Mouse (Mus musculus) adrenal gland, adult 2 months (tissue): ENCODE results near the gene Slc6a21. TPM values are rescaled to one million over a fixed set of nuclear protein-coding genes. Genes with fewer than 3 reads are reported as not detected.

Source experiments
- DNase-seq: peaks from one replicate; pipeline ENCODE4 v3.0.0; 2021
- polyA plus RNA-seq: library from polyadenylated mRNA; depleted of rRNA; stranded (reverse); fragments of >200 nt; gene quantifications from 2 replicates; pipeline ENCODE4 v1.2.3, GENCODE M21; 2012; rRNA removed
- total RNA-seq, 2 experiments: library from RNA; stranded (reverse); gene quantifications; 2 replicates each; pipeline ENCODE4 v1.2.3; 2021

Gene Slc6a21
- total and polyA plus RNA-seq, 3 experiments = not detected

GRCm38 (mm10) chr7:45315182-45315701 lies 37.9 kb downstream of the Slc6a21 start:
- no peak for DNase-seq

GRCm38 (mm10) chr7:45316536-45316935 lies 39.2 kb downstream of the Slc6a21 start:
- DNase-seq = no peak

GRCm38 (mm10) chr7:45322245-45322644 lies 44.9 kb downstream of the Slc6a21 start:
- DNase-seq = no peak

GRCm38 (mm10) chr7:45323069-45323468 lies 45.8 kb downstream of the Slc6a21 start:
- no peak for DNase-seq

GRCm38 (mm10) chr7:45325800-45326199 lies 48.5 kb downstream of the Slc6a21 start:
- no peak for DNase-seq

- no peak for DNase-seq
These were observed 51.6 kb downstream of the Slc6a21 start for GRCm38 (mm10) chr7:45328841-45329475.

GRCm38 (mm10) chr7:45331502-45331901 lies 54.2 kb downstream of the Slc6a21 start:
- no peak for DNase-seq

- DNase-seq = peak; percentile 58
These were observed 55.5 kb downstream of the Slc6a21 start for GRCm38 (mm10) chr7:45332685-45333425.

GRCm38 (mm10) chr7:45333431-45333982 lies 56.2 kb downstream of the Slc6a21 start, which contains the start of gene Trpm4:
Gene Trpm4, minus strand, starts transcription at chr7:45333780.
- DNase-seq = peak; percentile 89

GRCm38 (mm10) chr7:45334605-45335004 lies 57.3 kb downstream of the Slc6a21 start:
- no peak for DNase-seq

GRCm38 (mm10) chr7:45335056-45335455 lies 57.7 kb downstream of the Slc6a21 start, which contains the start of gene Hrc:
Gene Hrc, plus strand, starts transcription at chr7:45335290.
- DNase-seq = no peak

GRCm38 (mm10) chr7:45336319-45336718 lies 59.0 kb downstream of the Slc6a21 start:
- no peak for DNase-seq

GRCm38 (mm10) chr7:45337469-45337868 lies 60.2 kb downstream of the Slc6a21 start:
- no peak for DNase-seq

- no peak for DNase-seq
These were observed 61.0 kb downstream of the Slc6a21 start for GRCm38 (mm10) chr7:45338161-45338911.

Other genes starting within 250 kb of the Slc6a21 start
Only the 30 nearest of the 37 such genes appear.
- 10 to 100 TPM; 26.5 to 50.3 TPM for gene Rcn3, start 185.3 kb upstream of the Slc6a21 start, total RNA-seq
- 93.3 and 104 TPM in 2 replicates for gene Rcn3, start 185.3 kb upstream of the Slc6a21 start, polyA plus RNA-seq
- gene Fcgrt, start 173.7 kb upstream of the Slc6a21 start, total RNA-seq = 100 to 1,000 TPM in 1 of 2 experiments, 10 to 100 TPM in 1; 84.8 to 154 TPM
- 186 and 187 TPM in 2 replicates for gene Fcgrt, start 173.7 kb upstream of the Slc6a21 start, polyA plus RNA-seq
- gene Rps11, start 153.1 kb upstream of the Slc6a21 start, total RNA-seq = 1,000 to 10,000 TPM; 1,290 to 1,478 TPM
- gene Rps11, start 153.1 kb upstream of the Slc6a21 start, polyA plus RNA-seq = 60.0 and 80.0 TPM in 2 replicates
- gene Rpl13a, start 148.8 kb upstream of the Slc6a21 start, total RNA-seq = 1,000 to 10,000 TPM; 1,285 to 1,750 TPM
- gene Rpl13a, start 148.8 kb upstream of the Slc6a21 start, polyA plus RNA-seq = 476 and 515 TPM in 2 replicates
- not detected for gene Gm45713, start 141.3 kb upstream of the Slc6a21 start, total RNA-seq
- gene Gm45713, start 141.3 kb upstream of the Slc6a21 start, polyA plus RNA-seq = 6.3 and 7.4 TPM in 2 replicates
- gene Flt3l, start 141.1 kb upstream of the Slc6a21 start, total RNA-seq = 10 to 100 TPM; 20.5 to 25.3 TPM
- 122 TPM in 2 replicates for gene Flt3l, start 141.1 kb upstream of the Slc6a21 start, polyA plus RNA-seq
- 10 to 100 TPM; 52.2 to 69.2 TPM for gene Pih1d1, start 123.2 kb upstream of the Slc6a21 start, total RNA-seq
- 46.1 and 50.8 TPM in 2 replicates for gene Pih1d1, start 123.2 kb upstream of the Slc6a21 start, polyA plus RNA-seq
- 10 to 100 TPM; 81.3 to 92.6 TPM for gene Aldh16a1, start 122.9 kb upstream of the Slc6a21 start, total RNA-seq
- gene Aldh16a1, start 122.9 kb upstream of the Slc6a21 start, polyA plus RNA-seq = 84.4 and 86.6 TPM in 2 replicates
- gene Slc17a7, start 113.6 kb upstream of the Slc6a21 start, total RNA-seq = under 1 TPM; 0.14 to 0.35 TPM
- 0.10 and 0.11 TPM in 2 replicates for gene Slc17a7, start 113.6 kb upstream of the Slc6a21 start, polyA plus RNA-seq
- gene Gfy, start 97.9 kb upstream of the Slc6a21 start, total RNA-seq = not detected
- gene Gfy, start 97.9 kb upstream of the Slc6a21 start, polyA plus RNA-seq = not detected in 2 replicates
- gene Pth2, start 96.5 kb upstream of the Slc6a21 start, total RNA-seq = not detected
- not detected in 2 replicates for gene Pth2, start 96.5 kb upstream of the Slc6a21 start, polyA plus RNA-seq
- gene Ccdc155, start 72.6 kb upstream of the Slc6a21 start, total RNA-seq = under 1 TPM in 1 of 2 experiments, not detected in 1; 0.14 TPM
- gene Ccdc155, start 72.6 kb upstream of the Slc6a21 start, polyA plus RNA-seq = 0.30 TPM in 2 replicates
- not detected for gene Dkkl1, start 65.4 kb upstream of the Slc6a21 start, total RNA-seq
- gene Dkkl1, start 65.4 kb upstream of the Slc6a21 start, polyA plus RNA-seq = not detected in 2 replicates
- 1 to 10 TPM; 8.3 to 9.2 TPM for gene Tead2, start 61.8 kb upstream of the Slc6a21 start, total RNA-seq
- gene Tead2, start 61.8 kb upstream of the Slc6a21 start, polyA plus RNA-seq = 12.4 and 12.6 TPM in 2 replicates
- gene Cd37, start 38.4 kb upstream of the Slc6a21 start, total RNA-seq = 1 to 10 TPM; 2.9 to 5.2 TPM
- 10.9 and 14.3 TPM in 2 replicates for gene Cd37, start 38.4 kb upstream of the Slc6a21 start, polyA plus RNA-seq
- not detected for gene Slc6a16, start 36.4 kb upstream of the Slc6a21 start, total RNA-seq
- 0.04 TPM in 1 of 2 replicates, not detected in the other for gene Slc6a16, start 36.4 kb upstream of the Slc6a21 start, polyA plus RNA-seq
- gene Trpm4, start 56.3 kb downstream of the Slc6a21 start, total RNA-seq = 1 to 10 TPM; 5.2 to 9.4 TPM
- 8.8 and 11.2 TPM in 2 replicates for gene Trpm4, start 56.3 kb downstream of the Slc6a21 start, polyA plus RNA-seq
- under 1 TPM in 1 of 2 experiments, not detected in 1; 0.23 TPM for gene Hrc, start 57.8 kb downstream of the Slc6a21 start, total RNA-seq
- gene Hrc, start 57.8 kb downstream of the Slc6a21 start, polyA plus RNA-seq = 0.18 TPM in 1 of 2 replicates, not detected in the other
- gene Ppfia3, start 89.5 kb downstream of the Slc6a21 start, total RNA-seq = 1 to 10 TPM; 1.1 to 2.8 TPM
- 4.3 and 4.7 TPM in 2 replicates for gene Ppfia3, start 89.5 kb downstream of the Slc6a21 start, polyA plus RNA-seq
- gene Lin7b, start 93.1 kb downstream of the Slc6a21 start, total RNA-seq = 1 to 10 TPM; 2.4 to 3.8 TPM
- gene Lin7b, start 93.1 kb downstream of the Slc6a21 start, polyA plus RNA-seq = 5.7 and 10.3 TPM in 2 replicates
- 100 to 1,000 TPM; 219 to 278 TPM for gene Snrnp70, start 118.2 kb downstream of the Slc6a21 start, total RNA-seq
- 230 and 236 TPM in 2 replicates for gene Snrnp70, start 118.2 kb downstream of the Slc6a21 start, polyA plus RNA-seq
- not detected for gene Kcna7, start 128.1 kb downstream of the Slc6a21 start, total RNA-seq
- not detected in 2 replicates for gene Kcna7, start 128.1 kb downstream of the Slc6a21 start, polyA plus RNA-seq
- gene Ntf5, start 136.2 kb downstream of the Slc6a21 start, total RNA-seq = not detected
- gene Ntf5, start 136.2 kb downstream of the Slc6a21 start, polyA plus RNA-seq = not detected in 2 replicates
- not detected for gene Lhb, start 143.3 kb downstream of the Slc6a21 start, total RNA-seq
- not detected in 2 replicates for gene Lhb, start 143.3 kb downstream of the Slc6a21 start, polyA plus RNA-seq
- 10 to 100 TPM; 46.4 to 57.6 TPM for gene Gys1, start 157.3 kb downstream of the Slc6a21 start, total RNA-seq
- gene Gys1, start 157.3 kb downstream of the Slc6a21 start, polyA plus RNA-seq = 64.0 and 82.1 TPM in 2 replicates
- gene Ruvbl2, start 160.6 kb downstream of the Slc6a21 start, total RNA-seq = 10 to 100 TPM; 38.2 to 52.3 TPM
- gene Ruvbl2, start 160.6 kb downstream of the Slc6a21 start, polyA plus RNA-seq = 70.2 and 89.3 TPM in 2 replicates
- gene Ftl1, start 182.4 kb downstream of the Slc6a21 start, total RNA-seq = 1,000 to 10,000 TPM; 1,338 to 1,480 TPM
- gene Ftl1, start 182.4 kb downstream of the Slc6a21 start, polyA plus RNA-seq = 7,024 and 7,397 TPM in 2 replicates
- gene Bax, start 189.4 kb downstream of the Slc6a21 start, total RNA-seq = 10 to 100 TPM; 52.5 to 60.6 TPM
- gene Bax, start 189.4 kb downstream of the Slc6a21 start, polyA plus RNA-seq = 148 and 158 TPM in 2 replicates
- under 1 TPM; 0.41 to 0.75 TPM for gene Tulp2, start 204.4 kb downstream of the Slc6a21 start, total RNA-seq
- gene Tulp2, start 204.4 kb downstream of the Slc6a21 start, polyA plus RNA-seq = 0.44 and 0.64 TPM in 2 replicates
- gene Gm45808, start 209.3 kb downstream of the Slc6a21 start, total RNA-seq = 10 to 100 TPM in 1 of 2 experiments, 1 to 10 TPM in 1; 2.2 to 33.5 TPM
- 0.45 TPM in 1 of 2 replicates, not detected in the other for gene Gm45808, start 209.3 kb downstream of the Slc6a21 start, polyA plus RNA-seq